Mouse (Mus musculus) liver, adult 2 months (tissue): ENCODE data around the gene Upf3a.
A peak's percentile ranks its signal among the peaks of the same experiment; 100 is the strongest.

Experiments
- CTCF ChIP-seq: fragments of 200-500 bp; IDR thresholded peaks from 2 replicates; pipeline ENCODE4 v1.5.1; 2011; ENCODE audit warnings: low read depth, low read length, control low read depth
- POLR2A ChIP-seq: fragments of 200-500 bp; IDR thresholded peaks from 2 replicates; pipeline ENCODE4 v1.6.1; 2011; ENCODE audit warnings: low read length, control low read depth; ENCODE audit not compliant: insufficient read depth; ENCODE audit errors: extremely low read depth

DNA sequence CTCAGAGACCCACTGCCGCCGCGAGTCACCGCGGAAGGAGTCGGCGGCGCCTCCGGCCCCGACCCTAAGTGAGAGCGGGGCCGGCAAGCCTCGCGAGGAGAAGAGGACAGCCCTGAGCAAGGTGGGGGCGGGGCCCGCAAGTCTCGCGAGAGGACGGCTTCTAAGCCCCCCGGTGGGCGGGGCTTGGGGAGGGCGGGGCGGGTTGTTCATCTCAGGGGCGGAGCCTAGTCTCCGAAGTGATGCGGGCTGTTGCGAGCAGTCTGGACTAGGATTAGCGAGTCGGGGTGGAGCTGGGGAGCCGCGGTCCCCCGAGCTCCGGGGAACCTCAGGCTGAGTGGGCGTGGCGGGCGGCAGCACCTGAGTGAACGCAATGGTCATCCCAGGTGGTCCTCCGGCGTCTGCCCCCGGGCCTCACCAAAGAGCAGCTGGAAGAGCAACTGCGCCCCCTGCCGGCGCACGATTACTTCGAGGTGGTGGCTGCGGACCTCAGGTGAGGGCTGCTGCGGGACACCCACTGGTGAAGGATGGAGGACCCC lies 417 bp downstream of the Upf3a start:
- TF ChIP-seq CTCF = peak; percentile 84
- peak; percentile 38; the same call in 1 of the 2 replicates for TF ChIP-seq POLR2A
